Mouse (Mus musculus): ENCODE measurements at regions not wholly inside any gene's neighbourhood (a gene's known extent, or its start where the extent isn't known, plus 50 kb on each side); places are given as distances from the start of the nearest gene placed in this dataset.

- no peak for DNase-seq
Observed at GRCm38 (mm10) chr16:24149441-24149840, 160.8 kb upstream of the Bcl6 start.

GRCm38 (mm10) chr16:24143894-24144293 is 155.2 kb upstream of the Bcl6 start:
- no peak for DNase-seq

- no peak for DNase-seq
Observed at GRCm38 (mm10) chr16:24142915-24143541, 154.4 kb upstream of the Bcl6 start.

- no peak for DNase-seq
Observed at GRCm38 (mm10) chr16:24139109-24139508, 150.5 kb upstream of the Bcl6 start.

- DNase-seq = no peak
Observed at GRCm38 (mm10) chr16:24137266-24138033, 148.8 kb upstream of the Bcl6 start.

- no peak for DNase-seq
Observed at GRCm38 (mm10) chr16:24136483-24137148, 148.0 kb upstream of the Bcl6 start.

GRCm38 (mm10) chr16:24135841-24136240 is 147.2 kb upstream of the Bcl6 start:
- no peak for DNase-seq

GRCm38 (mm10) chr16:24135351-24135750 is 146.7 kb upstream of the Bcl6 start:
- no peak for DNase-seq

GRCm38 (mm10) chr16:24134486-24135050 is 145.9 kb upstream of the Bcl6 start:
- DNase-seq = no peak

GRCm38 (mm10) chr16:24130646-24131045 is 142.0 kb upstream of the Bcl6 start:
- DNase-seq = no peak

GRCm38 (mm10) chr16:24129701-24130100 is 141.0 kb upstream of the Bcl6 start:
- no peak for DNase-seq

GRCm38 (mm10) chr16:24128566-24128965 is 139.9 kb upstream of the Bcl6 start:
- DNase-seq = no peak

- DNase-seq = no peak
Observed at GRCm38 (mm10) chr16:24124766-24125165, 136.1 kb upstream of the Bcl6 start.

- DNase-seq = no peak
Observed at GRCm38 (mm10) chr16:24124083-24124482, 135.4 kb upstream of the Bcl6 start.

GRCm38 (mm10) chr16:24121633-24122032 is 133.0 kb upstream of the Bcl6 start:
- no peak for DNase-seq

- no peak for DNase-seq
Observed at GRCm38 (mm10) chr16:24120836-24121235, 132.2 kb upstream of the Bcl6 start.

- no peak for DNase-seq
Observed at GRCm38 (mm10) chr16:24118487-24118886, 129.8 kb upstream of the Bcl6 start.

- DNase-seq = no peak
Observed at GRCm38 (mm10) chr16:24102854-24103690, 114.4 kb upstream of the Bcl6 start.

- peak; percentile 15 for DNase-seq
Observed at GRCm38 (mm10) chr16:24097596-24097995, 108.9 kb upstream of the Bcl6 start.

GRCm38 (mm10) chr16:24096076-24096475 is 107.4 kb upstream of the Bcl6 start:
- no peak for DNase-seq

- DNase-seq = no peak
Observed at GRCm38 (mm10) chr16:24095630-24096029, 107.0 kb upstream of the Bcl6 start.

- no peak for DNase-seq
Observed at GRCm38 (mm10) chr16:24094566-24094965, 105.9 kb upstream of the Bcl6 start.

All from gastrocnemius, postnatal 10 days (tissue).